Mouse (Mus musculus) adrenal gland, postnatal 36 days (tissue): ENCODE data around the gene Actl10. TPM values are rescaled to one million over a fixed set of nuclear protein-coding genes. Genes with fewer than 3 reads are reported as not detected.
A peak's percentile ranks its signal among the peaks of the same experiment; 100 is the strongest.

Experiments
- DNase-seq, 2 experiments: peaks; one replicate each; pipeline ENCODE4 v3.0.0; 2021; ENCODE audit warnings: mixed read lengths in 1 of 2
- long read RNA-seq, 2 experiments: library from polyadenylated mRNA; stranded (forward); transcript quantifications; one replicate each; pipeline ENCODE4 v2.0.0; 2021; ENCODE audit warnings: borderline sequencing depth in 2 of 2
- total RNA-seq, 2 experiments: library from RNA; stranded (reverse); gene quantifications; 2 replicates each; pipeline ENCODE4 v1.2.3; 2021

The Actl10 gene
- total RNA-seq, result not detected
- long read RNA-seq, experiment 1, result 0 reads
- long read RNA-seq, experiment 2, result 0 reads

DNA sequence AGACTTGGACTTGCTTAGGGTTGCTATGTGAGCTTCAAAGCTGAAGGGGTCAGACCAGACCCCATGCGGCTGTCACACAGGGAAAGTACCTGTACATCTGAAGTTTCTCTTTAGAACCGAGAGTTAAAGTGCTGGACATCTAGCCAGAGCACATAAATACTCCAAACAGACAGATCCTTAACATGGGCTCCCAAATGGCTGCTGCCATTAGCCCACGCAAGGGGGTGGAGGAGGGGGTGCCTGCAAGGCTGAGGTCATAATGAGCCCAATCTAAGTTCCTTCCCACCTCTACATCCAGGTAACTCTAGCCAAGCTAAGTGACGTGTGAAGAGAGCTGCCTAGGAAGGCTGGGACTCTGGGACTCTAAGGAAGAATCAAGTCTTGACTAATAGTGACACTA lies at the start of gene Actl10:
Gene Actl10, plus strand, starts transcription at position 301 of the 400 bp plus-strand sequence.
- DNase-seq, result no peak

DNA sequence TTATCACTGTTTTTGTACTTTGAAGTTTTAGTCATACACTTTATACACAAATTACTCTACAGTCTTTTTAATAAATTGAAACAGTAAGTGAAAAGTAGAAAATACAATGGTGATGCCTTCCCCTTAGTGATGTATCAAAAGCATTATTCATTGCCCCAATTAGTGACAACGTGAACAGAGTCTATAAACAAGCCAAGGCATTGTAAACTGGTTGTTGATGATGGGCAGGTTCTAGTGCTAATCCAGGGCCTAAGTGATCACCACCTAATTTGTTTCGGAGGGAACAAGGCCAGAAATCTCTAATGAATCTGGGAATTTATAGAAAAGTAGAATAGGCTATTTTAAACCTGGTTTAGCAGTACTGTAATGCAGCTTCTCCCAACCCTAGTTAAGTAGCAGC lies 44.5 kb upstream of the Actl10 start:
- DNase-seq, result no peak

DNA sequence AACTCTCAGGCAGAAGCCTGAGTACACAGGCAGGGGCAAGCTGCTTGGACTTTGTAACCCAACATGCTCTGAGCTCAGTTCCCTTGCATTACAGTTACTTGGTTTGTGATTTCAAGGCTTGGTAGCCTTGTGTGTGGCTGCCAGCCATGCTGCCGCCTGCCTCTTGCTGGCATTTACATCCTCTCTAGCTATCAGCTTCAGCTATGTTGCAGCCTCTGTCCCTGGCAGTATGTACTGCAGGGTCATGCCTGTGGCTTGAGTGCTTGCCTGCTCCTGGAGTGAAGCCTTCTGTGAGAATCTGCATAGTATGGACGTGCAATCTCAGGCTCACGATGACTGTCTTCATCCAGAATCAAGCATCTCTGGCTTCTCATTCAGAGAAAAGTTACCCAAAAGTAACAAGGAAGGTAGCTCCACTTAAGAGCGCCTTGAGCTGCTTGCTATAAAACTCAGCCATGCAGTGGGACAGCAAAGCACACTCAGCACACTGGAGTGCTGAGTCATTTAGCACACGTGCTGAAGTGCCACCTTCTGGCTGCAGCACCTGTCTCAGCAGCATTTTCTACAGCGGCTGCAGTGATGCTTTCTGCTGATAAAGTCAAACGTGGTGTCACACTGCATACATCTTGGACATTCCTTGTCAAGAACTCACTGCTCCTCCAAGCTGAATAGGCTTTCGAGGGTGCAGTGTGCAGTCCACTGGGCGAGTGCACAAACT lies 43.9 kb upstream of the Actl10 start:
- DNase-seq, result peak; percentile 39 to 50

GRCm38 (mm10) chr2:154508450-154508849 lies 43.1 kb upstream of the Actl10 start:
- no peak for DNase-seq

DNA sequence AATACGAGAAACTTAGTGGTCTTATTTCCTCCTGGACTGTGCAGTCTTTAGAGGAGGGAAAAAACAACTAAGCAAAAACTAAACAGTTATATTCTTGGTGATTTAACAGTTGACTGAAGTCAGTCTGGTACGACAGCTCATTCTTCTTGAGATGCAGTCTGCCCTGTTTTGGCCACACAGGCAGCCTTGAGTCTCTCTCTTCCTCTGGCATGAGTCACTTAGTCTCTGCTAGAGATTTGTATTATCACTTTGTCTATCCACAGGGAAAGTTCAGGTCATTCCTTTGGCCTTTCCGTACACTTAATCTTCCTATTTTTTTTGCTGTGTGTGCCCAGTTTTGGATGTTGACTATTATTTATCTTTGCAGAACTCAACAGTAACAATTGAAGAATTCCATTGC lies 41.4 kb upstream of the Actl10 start:
- peak; percentile 29 to 38 for DNase-seq

- no peak for DNase-seq
These were observed 34.6 kb upstream of the Actl10 start for GRCm38 (mm10) chr2:154516944-154517343.

- DNase-seq, result no peak
These were observed 34.2 kb upstream of the Actl10 start for GRCm38 (mm10) chr2:154517424-154517823.

DNA sequence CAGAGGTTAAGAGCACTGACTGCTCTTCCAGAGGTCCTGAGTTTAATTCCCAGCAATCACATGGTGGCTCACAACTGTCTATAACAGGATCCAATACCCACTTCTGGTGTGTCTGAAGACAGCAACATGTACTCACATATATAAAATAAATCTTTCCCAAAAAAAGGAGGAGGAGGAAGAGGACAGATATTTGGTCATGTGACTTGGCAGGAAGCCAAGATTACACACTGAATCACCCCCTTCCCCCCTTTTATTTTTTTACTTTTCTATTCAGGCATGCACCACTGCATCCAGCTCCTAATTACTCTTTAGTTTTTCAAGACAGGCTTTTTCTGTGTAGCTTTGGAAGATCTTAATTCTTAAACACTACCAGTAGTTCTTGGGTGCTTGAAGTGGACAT lies 30.1 kb upstream of the Actl10 start:
- DNase-seq, result no peak

GRCm38 (mm10) chr2:154522334-154522733 lies 29.2 kb upstream of the Actl10 start:
- no peak for DNase-seq

DNA sequence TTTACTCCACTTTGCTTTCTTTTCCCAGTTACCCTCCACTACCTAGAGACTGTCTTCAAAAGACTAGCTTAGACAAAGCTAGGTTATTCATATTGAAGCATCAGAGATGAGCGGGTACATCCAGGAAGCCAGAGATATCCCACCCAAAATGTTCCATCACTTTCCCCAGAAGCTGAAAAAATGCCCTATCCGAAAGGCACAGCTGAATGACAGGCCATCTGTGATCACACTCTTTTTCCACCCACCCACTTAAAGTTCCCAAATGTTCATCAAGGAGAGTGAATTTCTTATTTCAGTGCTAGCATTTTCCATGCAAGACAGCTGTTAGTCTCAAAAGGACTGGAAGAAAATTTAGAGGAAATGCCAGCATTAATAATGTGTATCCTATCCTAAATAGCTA lies 26.3 kb upstream of the Actl10 start:
- no peak for DNase-seq

DNA sequence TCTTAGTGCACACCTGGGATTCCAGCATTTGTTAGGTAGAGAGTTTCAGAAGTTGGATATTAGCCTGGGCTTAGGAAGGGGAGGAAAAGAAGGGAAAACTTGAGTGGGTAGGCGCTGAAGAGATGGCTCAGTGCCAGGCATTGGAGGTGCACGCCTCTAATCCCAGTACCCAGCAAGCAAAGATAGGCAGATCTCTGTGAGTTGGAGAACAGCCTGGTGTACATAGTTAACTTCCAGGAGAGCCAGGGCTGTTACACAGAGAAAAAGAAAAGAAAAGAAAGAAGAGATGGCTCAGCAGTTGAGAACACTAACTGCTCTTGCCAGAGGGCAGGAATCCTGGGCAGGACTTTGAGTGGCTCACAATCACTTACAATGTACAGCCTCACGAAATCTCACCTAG lies 25.0 kb upstream of the Actl10 start:
- no peak for DNase-seq

DNA sequence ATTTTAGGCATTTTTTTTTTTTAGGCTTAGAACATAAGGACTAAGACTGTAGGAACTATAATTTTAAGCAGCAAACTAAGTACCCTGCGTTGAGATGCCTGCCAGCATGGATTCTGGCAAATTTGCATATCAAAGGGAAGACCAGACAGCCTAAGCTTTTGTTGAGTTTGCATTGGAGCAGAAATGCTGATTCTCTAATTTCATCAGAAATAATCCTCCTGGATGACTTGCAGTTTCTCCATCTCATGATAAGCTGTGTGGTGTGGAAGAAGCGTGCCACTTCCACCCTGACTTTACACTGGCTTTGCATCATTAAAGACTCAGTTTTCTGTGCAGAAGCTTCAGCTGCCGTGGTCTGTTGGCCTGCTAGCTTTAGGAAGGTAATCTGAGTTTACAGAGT lies 18.7 kb upstream of the Actl10 start:
- no peak for DNase-seq

DNA sequence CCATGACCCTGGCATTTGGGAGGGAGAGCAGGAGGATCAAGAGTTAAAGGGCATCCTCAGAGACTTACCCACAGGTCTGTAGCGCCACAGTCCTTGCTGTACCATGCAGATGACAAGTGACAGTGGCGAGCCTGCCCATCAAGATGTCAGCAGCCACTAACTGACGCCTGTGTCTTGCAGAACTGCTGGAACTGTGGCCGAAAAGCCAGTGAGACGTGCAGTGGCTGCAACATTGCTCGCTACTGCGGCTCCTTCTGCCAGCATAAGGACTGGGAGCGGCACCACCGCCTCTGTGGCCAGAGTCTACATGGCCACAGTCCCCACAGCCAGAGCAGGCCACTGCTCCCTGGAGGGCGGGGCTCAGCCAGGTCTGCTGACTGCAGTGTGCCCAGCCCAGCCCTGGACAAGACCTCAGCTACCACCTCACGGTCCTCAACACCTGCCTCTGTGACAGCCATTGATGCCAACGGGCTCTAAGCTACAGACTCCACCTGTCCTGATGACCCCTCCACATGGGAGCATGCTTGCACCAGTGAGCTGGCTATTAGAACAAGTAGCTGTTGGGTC lies 16.8 kb upstream of the Actl10 start:
- DNase-seq, result no peak

DNA sequence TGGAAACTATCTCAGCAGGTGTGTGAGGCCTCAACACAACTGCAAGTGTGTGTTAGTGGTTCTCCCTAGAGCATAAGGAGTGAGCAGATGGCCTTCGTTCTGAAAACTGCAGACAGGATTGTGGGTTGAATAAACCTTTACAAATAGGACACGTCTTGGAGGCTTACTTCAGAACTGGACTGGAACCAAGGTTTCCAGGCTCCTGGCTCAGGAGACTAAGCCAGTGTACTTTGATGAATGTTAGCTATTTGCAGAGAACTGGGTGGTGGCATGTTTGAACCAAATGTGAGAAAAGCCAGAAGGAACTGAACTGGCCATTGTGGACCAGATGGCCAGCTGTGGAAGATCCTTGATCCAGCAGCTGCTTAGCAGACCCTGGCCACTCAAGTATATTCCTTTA lies 13.3 kb upstream of the Actl10 start:
- DNase-seq, result no peak

- DNase-seq, result no peak
These were observed 12.9 kb upstream of the Actl10 start for GRCm38 (mm10) chr2:154538710-154539109.

DNA sequence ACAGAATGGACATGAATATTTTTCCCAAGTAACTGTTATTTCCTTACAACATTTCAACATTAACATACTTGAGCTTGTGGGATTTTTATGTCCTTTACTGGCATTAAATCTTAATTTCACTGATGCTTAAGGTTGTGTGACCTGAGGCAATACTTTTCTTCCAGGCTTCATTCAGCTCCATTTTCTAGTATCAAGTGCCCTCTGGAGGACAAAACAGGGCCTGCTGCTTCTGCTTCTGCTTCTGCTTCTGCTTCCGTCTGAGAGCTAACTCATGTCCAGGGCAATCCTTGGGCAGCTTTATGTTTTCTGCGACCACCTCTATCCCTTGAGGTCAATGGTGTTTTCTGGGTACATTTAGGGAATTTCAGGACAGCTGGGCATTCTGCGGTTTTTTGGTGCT lies 11.9 kb upstream of the Actl10 start:
- peak; percentile 28 to 53 for DNase-seq

- DNase-seq, result no peak
These were observed 9.9 kb upstream of the Actl10 start for GRCm38 (mm10) chr2:154541630-154542029.

- DNase-seq, result peak in 1 of 2 experiments; percentile 36
These were observed 7.8 kb upstream of the Actl10 start for GRCm38 (mm10) chr2:154543567-154544347.

DNA sequence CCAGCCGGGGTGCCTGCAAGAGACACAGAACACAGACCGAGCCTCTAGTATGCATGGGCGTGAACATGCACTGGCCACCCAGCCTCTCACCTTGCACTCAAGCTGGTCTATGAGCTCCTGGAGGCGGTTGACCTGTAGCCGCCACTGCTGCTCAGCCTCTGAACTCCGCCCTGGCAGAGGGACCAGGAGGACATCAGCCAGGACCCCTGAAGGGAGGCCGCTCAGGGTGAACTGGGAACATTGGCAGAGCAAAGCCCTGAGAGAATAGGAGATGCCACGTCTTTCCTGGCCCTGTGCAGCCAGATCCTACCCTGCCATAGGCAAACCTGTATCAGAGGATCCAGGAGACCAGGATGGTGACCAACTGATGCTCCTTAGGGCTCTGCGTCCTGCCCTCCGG lies 4.9 kb upstream of the Actl10 start, which contains the start of gene 1700003F12Rik:
Gene 1700003F12Rik, plus strand, starts transcription at position 375 of the 400 bp plus-strand sequence.
- DNase-seq, result no peak

GRCm38 (mm10) chr2:154548688-154549087 lies 2.9 kb upstream of the Actl10 start:
- peak; percentile 27 to 34 for DNase-seq

DNA sequence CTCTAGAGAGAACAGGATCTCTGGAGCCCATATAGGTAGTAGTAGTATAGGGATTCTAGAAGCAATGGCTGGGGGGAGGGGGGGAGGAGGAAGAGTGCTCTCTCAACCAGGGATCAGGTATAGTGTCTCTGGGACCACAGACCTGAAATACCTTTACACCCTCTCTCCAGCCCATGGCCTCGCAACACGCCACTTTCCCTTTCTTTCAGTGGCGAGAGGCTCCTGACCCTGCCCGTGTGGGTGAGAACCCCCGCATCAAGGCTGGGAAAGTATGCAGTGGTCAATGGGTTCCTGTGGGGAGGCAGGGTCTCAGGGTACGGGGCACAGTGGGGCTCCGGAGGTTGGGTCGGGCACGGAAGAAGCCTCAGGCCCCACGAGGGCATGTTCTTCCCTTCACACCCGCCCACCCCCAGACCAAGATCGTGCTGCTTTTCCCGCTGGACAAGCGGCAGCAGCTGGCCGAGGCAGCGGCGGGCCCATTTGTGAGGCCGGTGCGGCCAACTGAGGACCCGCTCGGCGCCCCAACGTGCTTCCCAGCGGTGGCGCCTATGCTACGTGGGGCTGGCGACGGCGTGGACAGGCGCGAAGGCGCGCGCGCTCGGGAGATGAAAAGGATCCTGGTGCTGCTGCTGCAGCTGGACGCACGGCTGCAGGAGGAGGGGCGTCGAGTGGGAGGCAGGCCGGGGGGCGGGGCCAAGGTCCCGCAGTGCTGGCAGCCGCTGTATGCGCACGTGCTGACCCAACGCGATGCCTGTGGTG lies 2.3 kb upstream of the Actl10 start:
- DNase-seq, result peak; percentile 79 to 87

DNA sequence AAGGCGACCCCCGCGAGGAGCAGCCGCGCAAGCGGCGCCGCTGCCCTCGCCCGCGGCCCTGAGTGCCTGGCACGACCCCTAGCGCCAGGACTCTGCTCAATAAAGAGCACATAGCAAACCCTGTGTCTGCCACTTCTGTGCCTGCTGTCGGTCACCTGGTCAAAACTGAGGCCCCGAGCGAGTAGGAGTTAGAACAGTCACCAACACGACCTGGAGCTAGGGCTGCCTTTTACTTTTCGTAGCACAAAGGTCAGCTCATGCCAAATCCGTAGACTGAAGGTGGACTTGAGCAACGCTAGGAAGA lies 1.7 kb upstream of the Actl10 start:
- DNase-seq, result no peak

DNA sequence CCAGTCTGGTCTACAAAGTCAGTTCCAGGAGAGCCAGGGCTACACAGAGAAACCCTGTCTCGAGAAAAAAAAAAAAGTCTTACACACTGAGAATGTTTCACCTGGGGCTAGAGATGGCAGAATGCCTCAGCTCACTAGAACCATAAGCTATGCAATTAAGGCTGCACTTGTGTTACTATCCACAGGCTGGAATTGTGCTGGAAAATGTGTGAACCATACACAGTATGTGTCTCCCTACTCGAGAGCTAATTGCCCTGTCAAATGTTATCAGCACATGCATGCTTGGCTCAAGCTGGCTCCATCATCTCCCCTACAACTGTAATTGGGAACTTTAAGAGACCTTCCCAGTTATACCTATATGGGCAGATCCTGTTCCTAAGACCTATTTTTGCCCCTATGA lies 639 bp upstream of the Actl10 start:
- no peak for DNase-seq
